Mouse (Mus musculus) erythroblast, adult 5-6 weeks (primary cell): ENCODE results near the gene Dgka. TPM values are rescaled to one million over a fixed set of nuclear protein-coding genes. Genes with fewer than 3 reads are reported as not detected.
A peak's percentile ranks its signal among the peaks of the same experiment; 100 is the strongest.
"Not testable (repeated sequence)": the region's sequence is repeated elsewhere in the genome, so short reads cannot be mapped to it uniquely, and the experiment has no call there.

Source experiments
- ATAC-seq: replicated peaks from 2 replicates; pipeline ENCODE4 v1.8.0; 2016; ENCODE audit warnings: moderate number of reproducible peaks, mild to moderate bottlenecking, moderate TSS enrichment, inconsistent platforms; ENCODE audit not compliant: poor library complexity, low FRiP score, severe bottlenecking
- total RNA-seq, 2 experiments: library from RNA; stranded (forward) in 1 of 2; stranded (reverse) in 1 of 2; fragments of 150-400 nt in 1 of 2; fragments of 200-764, 138-1000 nt in 1 of 2; gene quantifications; 2 replicates each; pipeline versions ENCODE4 v1.2.3 to v1.2.4; 2015 to 2017; ENCODE audit warnings: low replicate concordance in 2 of 2

Dgka gene
- total RNA-seq, 2 experiments from 2014 or later, result 4.7 to 13.4 TPM

DNA sequence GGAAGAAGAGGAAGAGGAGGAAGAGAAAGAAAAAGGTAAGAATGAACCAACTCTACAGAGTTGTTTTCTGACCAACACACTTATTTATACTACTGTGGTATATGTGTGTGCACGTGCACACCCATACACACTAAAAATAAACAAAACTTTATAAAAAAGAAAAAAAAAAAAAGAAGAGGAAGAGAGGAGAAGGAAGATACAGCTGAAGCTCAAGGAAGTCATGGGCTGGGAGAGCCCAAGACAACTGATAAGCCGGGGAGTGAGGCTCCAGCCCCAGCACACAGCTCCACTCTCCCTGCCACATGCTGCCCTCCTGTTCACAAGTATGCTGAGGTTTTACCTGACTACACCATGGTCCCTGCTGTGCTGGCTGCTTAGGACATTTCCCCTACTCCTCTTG, 4.4 kb downstream of the Dgka start:
- no peak for ATAC-seq

DNA sequence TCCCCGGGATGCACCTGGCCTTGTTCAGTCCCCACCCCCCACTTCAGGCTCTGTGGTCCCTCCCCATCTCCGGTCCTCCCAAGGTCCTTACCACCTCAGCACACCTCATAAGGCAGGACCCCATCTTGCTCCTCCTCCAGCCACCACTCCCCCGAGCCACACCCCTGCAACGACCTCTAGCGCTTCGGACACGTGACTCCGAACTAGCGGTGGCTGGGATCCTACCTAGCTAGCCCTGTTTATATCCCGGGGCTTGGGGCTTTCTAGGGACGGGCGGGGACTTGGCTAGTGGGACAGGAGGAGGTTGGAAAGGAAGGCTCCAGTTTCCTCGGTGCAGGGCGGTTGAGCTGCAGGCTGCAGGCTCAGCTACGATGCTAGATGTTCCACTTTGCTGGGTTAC, 7.2 kb downstream of the Dgka start:
- no peak for ATAC-seq

- ATAC-seq, result no peak
Observed at GRCm38 (mm10) chr10:128731992-128732391, 12.7 kb downstream of the Dgka start.

GRCm38 (mm10) chr10:128731002-128731433, 13.6 kb downstream of the Dgka start:
- ATAC-seq, result peak; percentile 73

DNA sequence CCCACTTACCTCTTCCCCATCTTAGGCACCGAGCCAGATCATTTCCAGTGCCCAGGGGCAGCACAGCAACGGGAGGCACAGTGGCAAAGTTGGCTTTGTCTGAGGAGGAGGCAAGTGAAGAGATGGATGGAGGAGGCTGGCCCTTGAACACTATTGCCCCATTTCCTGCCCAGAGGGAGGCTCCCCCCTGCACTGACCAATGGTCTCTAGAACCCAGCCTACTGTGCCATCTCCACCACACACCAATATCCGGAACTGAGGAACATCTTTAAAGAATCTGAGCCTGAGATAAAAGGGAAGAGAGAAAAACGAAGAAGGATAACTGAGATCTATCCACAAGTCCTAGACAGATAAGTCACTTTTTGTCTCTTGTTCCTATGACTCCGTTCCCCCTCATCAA, 16.6 kb downstream of the Dgka start:
- no peak for ATAC-seq

DNA sequence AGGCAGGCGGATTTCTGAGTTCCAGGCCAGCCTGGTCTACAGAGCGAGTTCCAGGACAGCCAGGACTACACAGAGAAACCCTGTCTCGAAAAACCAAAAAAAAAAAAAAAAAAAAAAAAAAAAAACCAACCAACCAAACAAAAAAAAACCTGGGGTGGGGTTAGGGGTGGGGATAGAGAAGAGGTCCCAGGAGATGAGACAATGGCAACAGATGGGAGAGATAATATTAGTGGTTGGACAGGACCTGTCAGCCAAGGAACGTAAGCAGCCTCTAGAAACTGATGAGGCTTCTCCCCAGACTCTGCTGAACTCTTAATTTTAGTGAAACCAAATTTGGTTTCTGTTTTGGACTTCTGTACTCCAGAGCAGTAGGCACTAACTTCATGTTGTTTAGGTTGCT, 19.2 kb downstream of the Dgka start:
- ATAC-seq, result not testable (repeated sequence)

- no peak for ATAC-seq
Observed at GRCm38 (mm10) chr10:128715559-128716537, 28.8 kb downstream of the Dgka start.

- ATAC-seq, result not testable (repeated sequence)
Observed at GRCm38 (mm10) chr10:128711318-128711717, 33.3 kb downstream of the Dgka start.

GRCm38 (mm10) chr10:128705317-128705693, 39.4 kb downstream of the Dgka start:
- peak; percentile 37 for ATAC-seq

DNA sequence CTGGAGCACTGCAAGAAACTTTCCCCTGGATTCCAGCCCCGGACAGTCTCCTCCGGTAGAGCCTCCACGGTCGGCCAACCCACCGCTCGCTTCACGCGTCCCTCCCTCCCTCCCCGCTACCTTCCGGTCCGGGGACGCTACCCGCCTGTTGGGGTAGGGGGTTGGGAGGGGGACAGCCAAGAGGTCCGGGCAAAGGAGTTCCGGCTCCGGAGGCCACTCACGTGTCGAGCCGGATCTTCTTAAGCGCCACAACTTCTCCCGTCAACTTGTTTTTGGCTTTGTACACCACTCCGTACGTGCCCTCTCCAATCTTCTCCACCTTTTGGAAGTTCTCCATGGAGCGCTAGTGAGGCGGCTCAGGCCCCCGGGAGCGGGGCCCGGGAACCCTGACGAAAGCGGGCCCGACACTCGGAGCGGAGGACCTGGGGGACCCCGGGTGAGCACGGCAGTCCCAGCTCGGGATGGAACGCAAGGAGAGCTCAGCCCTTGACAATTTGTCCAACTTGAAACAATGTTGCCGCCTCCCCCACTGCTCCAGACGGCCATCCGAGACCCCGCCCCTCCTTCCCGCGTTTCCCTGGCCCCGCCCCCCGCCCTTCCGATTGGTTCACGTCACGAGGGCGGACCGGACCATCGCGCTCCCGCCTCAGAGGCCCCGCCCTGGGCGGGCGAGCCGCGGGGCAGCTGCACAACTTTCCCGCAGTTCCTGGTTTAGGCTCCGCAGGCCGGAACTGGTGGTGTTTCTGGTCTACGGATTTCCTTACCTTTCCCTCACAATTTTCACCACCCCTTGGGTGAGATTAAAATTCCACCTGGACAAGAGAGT, 40.0 kb downstream of the Dgka start, which contains the start of gene Cdk2:
Gene Cdk2 (minus strand): TSS at position 541 of the 826 bp plus-strand sequence.
- peak; percentile 90 for ATAC-seq

DNA sequence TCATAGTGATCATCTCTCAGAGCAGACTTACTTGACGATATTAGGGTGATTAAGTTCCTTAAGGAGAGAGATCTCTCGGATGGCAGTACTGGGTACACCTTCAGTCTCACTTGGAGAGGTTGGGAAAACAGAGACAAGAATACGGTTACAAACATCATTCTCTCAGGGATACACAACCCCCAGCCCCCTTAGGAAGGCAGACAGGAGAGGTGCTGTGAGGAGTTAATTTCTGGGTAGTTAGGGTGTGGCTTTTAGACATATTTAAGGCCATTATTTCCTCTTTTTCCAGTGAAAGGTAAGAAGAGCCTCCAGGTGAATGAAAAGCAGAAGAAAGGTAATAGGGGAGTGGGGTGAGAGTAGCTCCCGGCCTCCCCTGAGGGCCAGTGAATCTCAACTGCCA, 40.8 kb downstream of the Dgka start, which contains the start of gene Pmel:
Gene Pmel (plus strand): TSS at position 301 of the 400 bp plus-strand sequence.
- peak; percentile 1; the same call in 1 of the 2 replicates for ATAC-seq

DNA sequence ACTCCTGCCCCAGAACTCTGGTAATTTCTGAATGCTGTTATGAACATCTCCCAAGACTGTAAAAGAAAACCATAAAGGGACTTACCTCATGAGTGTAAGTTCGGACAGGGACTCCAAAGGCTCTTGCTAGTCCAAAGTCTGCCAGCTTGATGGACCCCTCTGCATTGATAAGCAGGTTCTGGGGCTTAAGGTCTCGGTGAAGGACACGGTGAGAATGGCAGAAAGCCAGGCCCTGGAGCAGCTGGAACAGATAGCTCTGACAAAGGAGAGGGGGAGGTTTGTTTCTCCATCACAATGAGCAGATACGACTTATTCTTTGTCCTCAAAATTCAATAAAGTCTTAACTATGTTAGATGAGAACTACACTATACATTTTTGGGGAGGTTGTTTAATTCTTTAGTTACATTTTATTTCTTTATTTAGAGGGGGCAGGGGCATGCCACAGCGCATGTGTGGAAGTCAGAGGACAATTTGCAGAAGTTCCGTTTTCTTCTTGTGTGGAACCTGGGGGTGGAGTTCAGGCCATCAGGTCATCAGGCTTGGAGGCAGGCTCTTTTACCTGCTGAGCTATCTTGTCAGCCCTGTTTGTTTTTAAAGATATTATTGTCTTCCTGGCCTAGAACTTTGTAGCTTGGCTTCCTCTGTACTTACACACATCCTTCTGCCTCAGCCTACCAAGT, 42.2 kb downstream of the Dgka start:
- ATAC-seq, result no peak

DNA sequence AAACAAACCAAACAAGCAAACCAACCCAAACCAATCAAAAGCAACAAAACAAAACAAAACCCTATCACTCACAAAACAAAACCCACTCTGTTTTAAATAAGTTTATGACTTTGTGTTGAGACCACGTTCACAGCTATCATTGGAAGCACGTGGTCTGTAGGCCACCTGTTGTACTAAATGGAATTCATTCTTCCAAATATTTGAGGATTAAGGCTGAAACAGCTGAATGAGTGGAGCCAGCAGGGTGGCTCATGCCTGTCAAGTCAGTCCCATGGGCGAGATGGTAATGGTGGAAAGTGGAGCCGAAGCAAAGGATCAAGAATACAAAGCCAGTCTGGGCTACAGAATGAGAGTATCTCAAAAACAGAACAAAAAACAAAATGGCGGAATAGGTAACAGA, 43.9 kb downstream of the Dgka start:
- ATAC-seq, result no peak

DNA sequence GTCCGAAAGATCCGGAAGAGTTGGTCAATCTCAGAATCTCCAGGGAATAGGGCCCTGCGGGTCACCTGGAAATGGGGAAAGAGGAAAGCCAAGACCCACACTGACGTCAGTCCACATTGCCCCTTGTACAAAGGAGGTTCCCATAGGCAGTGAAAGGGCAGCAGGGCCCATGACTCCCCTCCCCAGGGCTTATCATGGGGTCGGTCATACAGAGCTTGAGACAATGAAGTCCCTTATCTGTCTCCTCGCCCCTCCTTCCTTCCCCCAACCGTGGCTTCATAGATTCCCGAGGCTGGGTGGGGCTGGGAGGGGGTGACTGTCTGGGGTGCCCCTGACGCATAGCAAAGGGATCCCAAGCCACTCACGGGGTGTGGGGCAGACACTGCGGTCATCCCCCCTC, 45.0 kb downstream of the Dgka start:
- no peak for ATAC-seq

GRCm38 (mm10) chr10:128699006-128699405, 45.6 kb downstream of the Dgka start:
- no peak for ATAC-seq

DNA sequence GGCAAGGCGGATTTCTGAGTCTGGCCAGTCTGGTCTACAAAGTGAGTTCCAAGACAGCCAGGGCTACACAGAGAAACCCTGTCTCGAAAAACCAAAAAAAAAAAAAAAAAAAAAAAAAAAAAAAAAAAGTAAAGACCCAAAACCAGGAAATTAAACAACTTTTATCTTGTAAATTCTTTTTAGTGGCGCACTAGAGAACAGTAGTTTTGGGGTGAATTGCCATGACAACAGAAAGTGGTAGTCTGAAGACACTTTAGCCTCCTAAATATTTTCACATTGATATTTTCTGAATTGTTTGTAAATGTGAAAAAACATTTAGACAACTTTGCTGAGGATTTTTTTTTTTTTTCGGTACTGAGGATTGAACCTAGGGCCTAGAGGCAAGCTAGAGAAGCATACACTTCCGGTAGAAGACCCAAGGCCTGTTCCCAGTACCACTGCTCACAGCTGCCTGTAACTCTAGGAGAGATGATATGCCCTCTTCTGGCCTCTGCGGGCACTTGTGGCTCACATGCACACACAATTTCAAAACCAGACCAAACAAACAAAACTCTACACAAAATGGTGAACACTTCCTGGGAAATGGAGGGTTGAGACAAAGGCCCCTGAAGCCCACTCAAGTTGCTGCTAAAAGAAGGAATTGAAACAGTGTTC, 47.5 kb downstream of the Dgka start:
- no peak for ATAC-seq

DNA sequence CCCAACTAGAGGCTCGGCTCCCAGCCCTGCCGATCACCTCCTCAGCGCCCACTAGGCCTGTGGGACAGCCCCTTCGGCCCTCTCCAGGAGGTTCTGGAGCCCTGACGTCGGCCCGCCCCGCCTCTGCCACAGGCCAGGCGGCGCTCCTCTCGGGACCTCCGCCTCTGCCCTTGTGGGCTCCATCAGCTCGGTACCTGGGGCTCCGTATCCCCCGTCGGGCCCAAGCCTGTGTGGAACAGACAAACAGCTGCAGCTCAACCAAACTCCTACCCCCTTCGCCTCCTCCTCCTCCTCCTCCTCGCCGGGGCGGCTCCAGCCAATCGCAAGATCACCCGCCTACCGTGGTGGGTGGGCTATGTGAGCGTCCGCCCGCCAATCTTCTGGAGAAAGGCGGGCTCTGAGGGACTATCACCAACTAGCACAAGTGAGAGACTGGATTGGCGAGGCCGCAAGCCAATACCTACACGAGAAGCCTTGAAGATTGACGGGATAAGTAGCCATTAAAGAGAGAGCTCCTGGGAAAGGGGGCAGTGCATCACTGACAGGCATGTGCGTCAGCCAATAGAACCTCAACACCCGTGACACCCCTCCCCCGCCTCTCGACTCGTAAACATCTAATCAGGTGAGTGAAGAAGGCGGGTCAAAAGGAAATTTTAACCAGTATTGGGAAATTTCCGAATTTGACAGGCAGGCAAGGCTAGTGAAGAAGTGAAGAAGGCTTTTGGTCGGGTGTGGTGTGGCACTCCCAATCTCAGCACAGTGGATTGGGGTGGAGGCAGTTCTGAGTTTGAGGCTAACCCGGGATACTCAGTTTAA, 48.5 kb downstream of the Dgka start, which contains the start of gene Rab5b:
Gene Rab5b (minus strand): TSS at position 273 of the 816 bp plus-strand sequence.
- peak; percentile 94 for ATAC-seq

DNA sequence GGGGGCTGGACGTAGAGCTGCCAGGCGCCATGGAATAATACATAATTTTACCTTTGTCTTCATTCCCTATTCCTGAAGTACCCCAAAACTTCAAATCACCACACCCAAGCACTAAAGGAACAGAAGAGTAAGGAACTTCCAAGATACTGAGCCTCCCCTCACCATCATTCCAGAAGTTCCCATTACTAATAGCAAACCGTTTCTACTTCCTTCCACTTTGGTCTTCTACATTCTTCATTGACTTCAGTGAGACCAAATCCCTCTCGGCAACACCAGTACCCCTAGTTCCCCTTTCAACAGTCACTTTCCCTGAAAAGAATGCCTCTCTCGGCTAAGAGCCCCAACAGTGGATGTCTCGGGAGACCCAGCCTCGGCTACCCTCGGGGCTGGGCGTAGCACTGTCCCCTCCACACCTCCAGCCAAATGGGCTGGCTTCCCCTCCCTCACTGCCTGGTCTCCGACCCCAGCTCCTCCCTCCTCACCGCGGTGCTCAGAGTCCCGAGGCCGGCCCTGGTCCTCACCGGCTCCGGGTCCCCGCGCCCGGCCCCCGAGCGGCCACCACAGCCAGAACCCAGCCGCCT, 49.2 kb downstream of the Dgka start:
- ATAC-seq, result 0 out of 2 replicates have a peak, but pooled peaks have one; percentile 0
